Mouse (Mus musculus) small intestine, adult 2 months (tissue): ENCODE data around the gene Cyp39a1.

ENCODE experiments used
- CTCF ChIP-seq: fragments of 200-500 bp; IDR thresholded peaks from 2 replicates; pipeline ENCODE4 v1.5.1; 2012; ENCODE audit warnings: low read depth, mild to moderate bottlenecking, control low read depth, inconsistent platforms, low read length, moderate library complexity, mixed read lengths; ENCODE audit not compliant: insufficient replicate concordance, insufficient read length; ENCODE audit errors: extremely low read depth
- POLR2A ChIP-seq: fragments of 200-500 bp; IDR thresholded peaks from 2 replicates; pipeline ENCODE4 v1.6.1; 2012; ENCODE audit warnings: low read depth, mild to moderate bottlenecking, control low read depth, inconsistent platforms, low read length, moderate library complexity

GRCm38 (mm10) chr17:43640825-43641224 lies 26.4 kb upstream of the Cyp39a1 start:
- no peak for TF ChIP-seq CTCF
- TF ChIP-seq POLR2A: no peak
